Mouse (Mus musculus) E14TG2a.4 (cell line): ENCODE data around the gene Mbd4.
"Not testable (repeated sequence)": the region's sequence is repeated elsewhere in the genome, so short reads cannot be mapped to it uniquely, and the experiment has no call there.

ENCODE experiments used
- H3K27me3 ChIP-seq: 2 replicates; pipeline ENCODE4 v1.6.1; 2014; ENCODE audit warnings: low read length, control low read depth; ENCODE audit not compliant: insufficient read depth
- H3K36me3 ChIP-seq: 2 replicates; pipeline ENCODE4 v1.6.1; 2014; ENCODE audit warnings: low read length, control low read depth; ENCODE audit not compliant: insufficient read depth
- H3K4me1 ChIP-seq: replicated peaks from 2 replicates; pipeline ENCODE4 v1.6.1; 2014; ENCODE audit warnings: low read depth, low read length, control low read depth
- H3K4me3 ChIP-seq: replicated peaks from 2 replicates; pipeline ENCODE4 v1.5.1; 2014; ENCODE audit warnings: mild to moderate bottlenecking, low read length
- H3K9me3 ChIP-seq: 2 replicates; pipeline ENCODE4 v1.6.1; 2014; ENCODE audit warnings: low read length, control low read depth
- CTCF ChIP-seq: conservative IDR thresholded peaks from 2 replicates; pipeline ENCODE4 v1.5.1; 2014; ENCODE audit warnings: low read length
- NANOG ChIP-seq: IDR thresholded peaks from 2 replicates; pipeline ENCODE4 v1.6.1; 2014; ENCODE audit warnings: borderline replicate concordance, low read length, mixed read lengths
- POU5F1 ChIP-seq: IDR thresholded peaks from 2 replicates; pipeline ENCODE4 v1.6.1; 2014; ENCODE audit warnings: low read length, borderline replicate concordance

Mbd4 gene

DNA sequence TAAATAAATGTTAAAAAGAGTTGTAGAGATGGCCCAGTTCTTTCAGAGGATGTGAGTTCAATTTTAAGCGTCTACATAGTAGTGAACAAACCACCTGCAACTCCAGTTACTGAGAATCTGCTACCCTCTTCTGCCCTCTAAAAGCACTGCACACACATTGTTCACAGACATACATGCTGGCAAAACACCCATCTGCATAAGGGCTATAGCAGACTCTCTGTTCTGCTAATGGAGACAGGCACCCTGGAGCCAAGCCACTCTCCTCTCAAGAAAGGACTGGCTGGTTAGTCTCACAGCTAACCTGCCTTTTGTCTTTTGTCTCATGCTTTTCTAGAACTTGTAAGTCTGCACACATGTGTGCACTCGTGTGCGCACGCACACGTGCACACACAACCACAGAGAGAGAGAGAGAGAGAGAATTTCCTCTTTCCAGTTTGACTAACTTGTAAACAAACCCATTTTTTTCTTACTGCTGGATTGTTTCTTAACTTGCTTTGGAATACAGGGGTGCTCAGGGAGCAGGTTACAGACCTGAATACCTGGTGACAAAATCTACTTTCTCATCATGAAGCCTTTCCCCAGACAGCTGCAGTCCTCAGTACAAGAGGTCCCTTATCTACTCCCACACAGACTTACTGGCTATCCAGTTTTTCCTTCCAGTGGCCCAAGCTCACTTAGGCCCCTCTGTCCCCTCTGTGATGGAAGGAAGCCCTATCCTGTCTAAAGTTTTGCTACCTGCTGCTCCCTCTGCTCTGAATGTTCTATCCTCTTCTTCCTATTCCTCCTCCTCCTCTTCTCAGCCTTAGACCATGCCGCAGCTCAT is 22.2 kb downstream of the Mbd4 start:
- no peak overlapping the region for H3K4me3 ChIP-seq
- H3K4me1 ChIP-seq = peaks cover under 1% of the 10 kb centered on the region
- no peaks in the 10 kb centered on the region for H3K9me3 ChIP-seq
- H3K36me3 ChIP-seq = no peaks in the 10 kb centered on the region
- no peak for TF ChIP-seq POU5F1
- no peak for TF ChIP-seq NANOG
- TF ChIP-seq CTCF = no peak
- no peaks in the 10 kb centered on the region for H3K27me3 ChIP-seq

DNA sequence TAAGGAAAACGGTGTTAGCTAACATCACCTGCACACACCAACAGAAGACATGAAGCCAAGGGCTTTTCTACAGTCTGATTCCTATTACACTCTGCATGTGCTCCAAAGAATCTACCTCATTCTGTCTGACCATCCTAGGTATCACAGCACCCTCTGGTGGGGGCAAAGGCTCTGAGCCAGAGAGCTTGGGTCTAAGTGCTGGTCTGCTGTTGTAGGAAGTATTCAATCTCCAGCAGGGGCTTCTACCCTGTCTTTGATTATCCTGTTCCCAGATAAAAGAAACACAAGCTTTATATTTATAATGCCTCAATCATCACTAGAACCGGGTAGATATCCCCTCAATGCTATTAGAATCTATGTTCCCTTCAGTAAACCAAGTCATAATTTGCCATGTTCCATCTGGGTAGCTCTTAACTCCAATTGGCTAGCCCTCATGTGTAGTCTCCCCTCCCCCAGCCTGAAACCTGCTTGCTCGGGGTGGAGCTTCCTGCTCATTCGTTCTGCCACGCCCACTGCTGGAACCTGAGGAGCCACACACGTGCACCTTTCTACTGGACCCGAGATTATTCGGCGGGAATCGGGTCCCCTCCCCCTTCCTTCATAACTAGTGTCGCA is 29.2 kb downstream of the Mbd4 start:
- H3K27me3 ChIP-seq, H3K9me3 ChIP-seq, H3K4me1 ChIP-seq, H3K36me3 ChIP-seq, H3K4me3 ChIP-seq: not testable (repeated sequence)
- peak; percentile 56 for TF ChIP-seq CTCF

DNA sequence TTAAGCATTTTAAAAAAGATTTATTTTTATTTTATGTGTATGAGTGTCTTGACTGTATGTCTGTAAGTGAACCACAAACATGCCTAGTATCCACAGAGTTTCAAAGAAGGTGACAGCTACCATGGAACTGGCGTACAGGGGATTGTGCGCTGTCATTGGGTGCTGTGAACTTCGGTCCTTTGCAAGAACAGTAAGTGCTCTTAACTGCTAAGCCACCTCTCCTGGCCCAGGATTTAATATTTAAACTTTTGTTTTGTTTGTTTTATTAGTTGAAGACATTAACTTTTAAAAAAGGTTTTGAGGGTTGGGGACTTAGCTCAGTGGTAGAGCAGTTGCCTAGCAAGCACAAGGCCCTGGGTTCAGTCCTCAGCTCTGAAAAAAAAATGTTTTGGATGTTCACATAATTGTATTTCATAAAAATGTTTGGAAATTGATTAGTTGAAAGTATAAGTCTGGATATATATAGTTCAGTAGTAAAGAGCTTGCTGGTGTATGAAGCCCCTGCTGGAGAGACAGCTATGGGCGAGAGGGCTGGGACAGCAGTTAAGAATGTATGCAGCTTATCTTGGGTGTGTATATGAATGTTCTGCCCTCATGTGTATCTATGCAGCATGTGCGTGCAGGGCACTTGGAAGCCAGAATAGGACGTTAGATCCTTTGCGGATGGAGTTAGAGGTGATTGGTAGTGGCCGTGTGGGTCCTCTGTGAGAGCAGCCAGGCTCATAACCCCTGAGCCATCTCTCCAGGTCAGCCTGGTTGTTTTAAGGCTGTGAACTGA is 31.8 kb downstream of the Mbd4 start:
- no peaks in the 10 kb centered on the region for H3K9me3 ChIP-seq
- H3K27me3 ChIP-seq = no peaks in the 10 kb centered on the region
- no peaks in the 10 kb centered on the region for H3K36me3 ChIP-seq
- TF ChIP-seq CTCF (no peak), NANOG (no peak), POU5F1 (no peak)
- no peak overlapping the region for H3K4me3 ChIP-seq
- peaks cover 9% of the 10 kb centered on the region; the same call in 1 of the 2 replicates for H3K4me1 ChIP-seq

DNA sequence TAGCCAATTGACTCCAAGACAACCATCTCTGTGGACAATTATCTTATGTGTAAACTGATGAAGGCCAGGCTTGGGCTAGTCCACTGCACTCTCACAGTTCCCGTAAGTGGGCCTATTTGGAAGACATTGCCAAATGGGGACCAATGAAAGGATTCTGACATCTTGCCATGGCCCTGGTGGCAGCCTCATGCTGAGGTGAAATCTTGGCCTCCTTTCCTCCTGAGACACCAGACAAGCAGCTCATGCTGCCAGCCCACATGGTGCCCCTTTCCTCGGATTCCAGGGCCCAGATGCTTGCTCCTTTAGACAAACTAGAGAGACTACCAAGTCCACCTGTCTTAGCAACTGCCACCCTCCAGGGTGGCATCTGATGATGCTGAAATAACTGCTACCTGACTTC is 35.0 kb downstream of the Mbd4 start:
- Histone ChIP-seq H3K9me3 (no peaks in the 10 kb centered on the region), H3K27me3 (no peaks in the 10 kb centered on the region), H3K4me3 (no peak overlapping the region), H3K4me1 (peaks cover 22% of the 10 kb centered on the region), H3K36me3 (no peaks in the 10 kb centered on the region)
- TF ChIP-seq POU5F1 (no peak), CTCF (no peak), NANOG (no peak)

DNA sequence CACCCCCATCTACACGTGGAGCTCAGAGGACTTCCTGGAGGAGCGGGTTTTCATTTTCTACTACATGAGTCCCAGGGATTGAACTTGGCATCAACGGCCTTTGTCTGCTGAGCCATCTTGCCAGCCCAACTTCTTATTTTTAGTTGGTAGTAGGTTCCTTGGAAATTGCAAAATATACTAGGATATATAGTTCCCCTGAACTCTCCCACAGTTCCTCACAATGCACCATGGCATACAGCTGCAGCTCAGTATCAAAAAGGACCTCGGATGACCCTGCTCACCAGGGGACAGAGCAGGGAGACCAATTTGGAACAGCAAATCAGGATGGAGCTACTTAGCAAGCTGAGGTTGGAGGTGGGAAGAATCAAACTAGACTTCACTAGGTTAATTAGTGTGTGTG is 38.1 kb downstream of the Mbd4 start:
- TF ChIP-seq POU5F1 (no peak), CTCF (no peak), NANOG (no peak)
- Histone ChIP-seq H3K4me1 (peaks cover 38% of the 10 kb centered on the region), H3K27me3 (no peaks in the 10 kb centered on the region), H3K9me3 (no peaks in the 10 kb centered on the region), H3K36me3 (peaks cover 7% of the 10 kb centered on the region; the same call in 1 of the 2 replicates), H3K4me3 (no peak overlapping the region)

DNA sequence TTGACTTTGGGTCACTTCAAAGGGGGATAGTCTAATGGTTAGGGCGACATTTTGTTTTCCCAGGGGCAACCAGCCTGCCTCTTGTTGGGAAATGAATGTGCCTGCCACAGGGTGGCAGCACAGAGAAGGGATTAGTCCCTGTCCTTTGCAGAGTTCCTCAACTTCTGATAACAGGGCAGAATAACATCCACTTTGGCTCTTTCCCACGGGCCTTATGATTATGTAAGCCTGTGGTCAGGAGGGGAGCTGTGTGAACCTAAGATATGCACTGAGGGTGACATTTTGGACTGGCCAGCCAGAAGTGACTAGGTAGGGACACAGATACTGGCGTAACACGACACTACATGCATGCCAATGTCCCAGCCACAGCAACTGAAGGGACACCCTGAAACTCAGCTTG is 39.1 kb downstream of the Mbd4 start:
- Histone ChIP-seq H3K4me1 (peaks cover 46% of the 10 kb centered on the region), H3K36me3 (peaks cover 8% of the 10 kb centered on the region; the same call in 1 of the 2 replicates), H3K4me3 (no peak overlapping the region), H3K9me3 (no peaks in the 10 kb centered on the region), H3K27me3 (no peaks in the 10 kb centered on the region)
- TF ChIP-seq POU5F1 (no peak), CTCF (peak; percentile 54), NANOG (no peak)

DNA sequence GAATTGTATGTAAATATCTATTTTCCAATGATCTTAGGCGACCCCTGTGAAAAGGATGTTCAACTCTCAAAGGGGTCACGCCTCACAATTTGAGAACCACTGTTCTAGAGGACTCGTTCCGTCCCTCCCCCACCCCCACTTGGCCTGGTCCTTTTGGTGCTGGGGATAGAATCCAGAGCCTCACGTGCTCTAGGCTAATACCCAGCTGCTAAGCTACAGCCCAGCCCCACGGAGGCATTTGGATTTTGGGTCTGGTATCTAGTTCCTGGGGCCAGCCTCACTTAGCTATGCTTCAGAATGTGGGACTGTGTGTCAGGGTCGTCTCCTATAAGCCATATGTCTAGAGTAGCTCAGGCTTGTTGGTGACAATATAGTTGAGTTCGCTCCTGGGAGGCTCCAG is 41.6 kb downstream of the Mbd4 start:
- H3K27me3 ChIP-seq = no peaks in the 10 kb centered on the region
- no peaks in the 10 kb centered on the region for H3K9me3 ChIP-seq
- peaks cover 50% of the 10 kb centered on the region for H3K4me1 ChIP-seq
- H3K36me3 ChIP-seq = peaks cover 23% of the 10 kb centered on the region
- no peak overlapping the region for H3K4me3 ChIP-seq
- no peak for TF ChIP-seq POU5F1
- no peak for TF ChIP-seq NANOG
- no peak for TF ChIP-seq CTCF

DNA sequence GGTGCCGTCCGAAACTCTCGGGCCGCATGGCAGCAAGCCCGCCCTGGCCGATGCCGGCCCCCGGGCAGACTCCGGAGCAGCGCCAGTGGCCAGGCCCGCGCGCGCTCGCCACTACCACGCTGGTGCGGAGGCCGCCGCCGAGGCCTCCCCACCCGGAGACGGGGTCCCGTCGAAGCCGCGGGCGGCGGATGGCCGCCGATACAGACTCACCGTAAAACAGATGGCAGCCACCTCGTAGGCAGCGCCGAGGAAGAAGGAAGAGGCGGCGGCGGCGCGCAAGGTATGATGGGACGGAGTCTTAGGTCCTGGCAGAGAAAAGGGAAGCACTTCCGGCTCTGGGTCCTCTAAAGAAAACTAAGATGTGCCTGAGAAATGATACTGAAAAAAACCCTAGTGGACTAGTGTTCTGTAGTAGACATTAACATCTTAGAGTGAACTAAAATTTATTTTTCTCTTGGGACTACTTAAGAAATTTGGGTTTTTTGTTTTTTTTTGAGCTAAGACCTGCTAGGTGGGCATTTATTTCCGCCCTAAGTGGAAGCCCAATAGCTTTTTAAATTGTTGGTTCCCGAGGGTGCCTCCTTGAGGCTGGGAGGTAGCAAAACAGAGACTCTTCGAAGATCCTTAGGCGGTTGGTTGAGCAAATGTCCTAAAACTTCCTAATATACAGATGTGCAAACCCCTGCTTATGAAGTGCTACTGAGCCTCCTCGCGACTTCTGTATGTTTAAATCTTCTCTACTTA is 44.5 kb downstream of the Mbd4 start, which contains the start of gene Rpl32:
Rpl32 (minus strand) TSS at position 260 of the 744 bp plus-strand sequence.
- H3K27me3 ChIP-seq = no peaks in the 10 kb centered on the region
- peak within 1 kb of the TSS; percentile 100 for H3K4me3 ChIP-seq
- H3K4me1 ChIP-seq = peaks cover 61% of the 10 kb centered on the region
- H3K36me3 ChIP-seq = peaks cover 53% of the 10 kb centered on the region
- peak; percentile 32; the same call in 1 of the 2 replicates for TF ChIP-seq CTCF
- no peak for TF ChIP-seq POU5F1
- no peaks in the 10 kb centered on the region for H3K9me3 ChIP-seq
